Mouse (Mus musculus) ES-E14 (cell line): ENCODE measurements at regions not wholly inside any gene's neighbourhood (a gene's known extent, or its start where the extent isn't known, plus 50 kb on each side); places are given as distances from the start of the nearest gene placed in this dataset.

ENCODE experiments used
- HCFC1 ChIP-seq: IDR thresholded peaks from 2 replicates; pipeline ENCODE4 v1.6.1; 2012; ENCODE audit warnings: low read length, inconsistent platforms, borderline replicate concordance; ENCODE audit not compliant: insufficient read depth
- MAFK ChIP-seq: IDR thresholded peaks from 2 replicates; pipeline ENCODE4 v1.6.1; 2014; ENCODE audit warnings: mild to moderate bottlenecking, low read depth, low read length, inconsistent platforms; ENCODE audit not compliant: insufficient read depth
- ZC3H11A ChIP-seq: IDR thresholded peaks from 2 replicates; pipeline ENCODE4 v1.6.1; 2012; ENCODE audit warnings: low read depth, mild to moderate bottlenecking, inconsistent platforms, low read length, borderline replicate concordance
- ZNF384 ChIP-seq: IDR thresholded peaks from 2 replicates; pipeline ENCODE4 v1.6.1; 2012; ENCODE audit warnings: low read depth, low read length, inconsistent platforms

GRCm38 (mm10) chr15:93846797-93847196 lies 251.1 kb upstream of the Prickle1 start:
- no peak for TF ChIP-seq MAFK
- no peak for TF ChIP-seq ZC3H11A
- TF ChIP-seq ZNF384: no peak
- no peak for TF ChIP-seq HCFC1
